22 mouse cellular contexts compared by ENCODE assay signal in genomic region chr11:23803136-23803535, GRCm38 (mm10). TPM values are rescaled to one million over a fixed set of nuclear protein-coding genes. Genes with fewer than 3 reads are reported as not detected.
DNase-seq lines count a peak whose midpoint lies in the region; ATAC-seq and TF ChIP-seq lines count a peak whose summit lies in the region.
"Had no signal": no experiment of that assay in that cellular context is flagged by ENCODE, and none has a peak within 500 bp of the region (broad histone marks: within the 10 kb centered on the region; RNA-seq: fewer than 3 reads in every experiment).

No protein-coding gene starts in this region.

- WGBS in liver, postnatal 0 days (ENCODE audit: insufficient replicate concordance) = 72% methylated on average over 7 of the region's 7 CpGs
- WGBS in liver, embryonic 12.5 days (ENCODE audit: insufficient replicate concordance) = 76% methylated on average over 7 of the region's 7 CpGs

- H3K27ac ChIP-seq in liver, postnatal 0 days (ENCODE audit: low read depth) = no peak overlapping the region
- no peak overlapping the region for H3K27ac ChIP-seq in liver, embryonic 12.5 days
- H3K27ac ChIP-seq: embryonic facial prominence, embryonic 13.5 days; embryonic facial prominence, embryonic 15.5 days; forebrain, embryonic 10.5 days; forebrain, embryonic 12.5 days had no signal

- H3K4me2 ChIP-seq in liver, postnatal 0 days (ENCODE audit: low read depth, low read length) = no peak overlapping the region
- no peak overlapping the region for H3K4me2 ChIP-seq in liver, embryonic 12.5 days
- H3K4me2 ChIP-seq: embryonic facial prominence, embryonic 13.5 days; embryonic facial prominence, embryonic 15.5 days; forebrain, embryonic 12.5 days had no signal

- no peak overlapping the region for H3K4me3 ChIP-seq in liver, postnatal 0 days (ENCODE audit: low read depth, low read length)
- no peak overlapping the region for H3K4me3 ChIP-seq in liver, embryonic 12.5 days
- H3K4me3 ChIP-seq: embryonic facial prominence, embryonic 13.5 days; embryonic facial prominence, embryonic 15.5 days; erythroblast, embryonic 14.5 days; forebrain, embryonic 10.5 days; forebrain, embryonic 12.5 days had no signal

- no peaks in the 10 kb centered on the region for H3K27me3 ChIP-seq in liver, postnatal 0 days (ENCODE audit: insufficient read depth, low read length)
- H3K27me3 ChIP-seq in liver, embryonic 12.5 days (replicated peaks) = no peaks in the 10 kb centered on the region
- H3K27me3 ChIP-seq: embryonic facial prominence, embryonic 13.5 days; embryonic facial prominence, embryonic 15.5 days; forebrain, embryonic 12.5 days had no signal

- ATAC-seq in liver, postnatal 0 days = no peak
- ATAC-seq in liver, embryonic 12.5 days = no peak
- ATAC-seq: forebrain, embryonic 14.5 days; forebrain, embryonic 16.5 days had no signal

- H3K9me3 ChIP-seq in liver, postnatal 0 days (ENCODE audit: low read length) = no peaks in the 10 kb centered on the region
- no peaks in the 10 kb centered on the region for H3K9me3 ChIP-seq in liver, embryonic 12.5 days (replicated peaks)
- H3K9me3 ChIP-seq: embryonic facial prominence, embryonic 13.5 days; embryonic facial prominence, embryonic 15.5 days; forebrain, embryonic 10.5 days; forebrain, embryonic 12.5 days had no signal

- no peak for TF ChIP-seq EP300 in liver, postnatal 0 days (IDR thresholded peaks at IDR 0.05; ENCODE audit: low read depth)

- no peak overlapping the region for H3K9ac ChIP-seq in liver, postnatal 0 days (replicated peaks)
- H3K9ac ChIP-seq in liver, embryonic 12.5 days = no peak overlapping the region
- H3K9ac ChIP-seq: embryonic facial prominence, embryonic 13.5 days; embryonic facial prominence, embryonic 15.5 days; forebrain, embryonic 12.5 days had no signal

- no peaks in the 10 kb centered on the region for H3K36me3 ChIP-seq in liver, postnatal 0 days (replicated peaks; ENCODE audit: insufficient read depth, low read length)
- no peaks in the 10 kb centered on the region for H3K36me3 ChIP-seq in liver, embryonic 12.5 days
- H3K36me3 ChIP-seq: embryonic facial prominence, embryonic 13.5 days; embryonic facial prominence, embryonic 15.5 days; forebrain, embryonic 10.5 days; forebrain, embryonic 12.5 days had no signal

- TF ChIP-seq CTCF in liver, postnatal 0 days (IDR thresholded peaks at IDR 0.05; ENCODE audit: low read depth) = no peak

- peak; percentile 9 for DNase-seq in liver, postnatal 0 days
- DNase-seq in ES-CJ7 (ENCODE audit: low read depth, low spot score) = peak; percentile 31
- peak; percentile 48 for DNase-seq in ZHBTc4 (ENCODE audit: low read depth, low spot score)
- DNase-seq in lung, postnatal 4 days = no peak
- no peak for DNase-seq in cerebellum, postnatal 4 days (ENCODE audit: low spot score in 2 of 2)
- DNase-seq: adrenal gland, adult 2 months; adrenal gland, postnatal 10 days; adrenal gland, postnatal 25 days; cerebellum, adult 11-12 months; cerebellum, adult 2 months; cerebellum, adult 9-10 months; cerebellum, postnatal 10 days; cerebellum, postnatal 25 days; embryo, embryonic 11 days had no signal

- no peaks in the 10 kb centered on the region for H3K4me1 ChIP-seq in liver, postnatal 0 days (ENCODE audit: insufficient read depth)
- H3K4me1 ChIP-seq in liver, embryonic 12.5 days = no peaks in the 10 kb centered on the region
- H3K4me1 ChIP-seq: embryonic facial prominence, embryonic 13.5 days; embryonic facial prominence, embryonic 15.5 days; forebrain, embryonic 10.5 days; forebrain, embryonic 12.5 days had no signal

RNA-seq across cellular contexts. Expression of gene Rel, which starts 32.4 kb away (rescaled TPM):
- 0.63 and 0.89 TPM in 2 replicates for polyA plus RNA-seq in liver, postnatal 0 days (2015; fragmentation: Nextera tagmentation; extraction: Ambion mirVana)
- 0.36 and 0.63 TPM in 2 replicates for polyA plus RNA-seq in liver, embryonic 12.5 days (2016; fragmentation: Nextera tagmentation; extraction: Ambion mirVana)

Comparison
In these comparisons a context has a peak if more than half of its experiments do, and no peak if none do; other contexts are left out.
1. DNase-seq: peak in liver, postnatal 0 days (single experiment), ES-CJ7 (single experiment) and ZHBTc4 (single experiment); none in lung, postnatal 4 days (0 of 2) and cerebellum, postnatal 4 days (0 of 2).